Mouse (Mus musculus): ENCODE results near the gene Rpgrip1l.

DNA sequence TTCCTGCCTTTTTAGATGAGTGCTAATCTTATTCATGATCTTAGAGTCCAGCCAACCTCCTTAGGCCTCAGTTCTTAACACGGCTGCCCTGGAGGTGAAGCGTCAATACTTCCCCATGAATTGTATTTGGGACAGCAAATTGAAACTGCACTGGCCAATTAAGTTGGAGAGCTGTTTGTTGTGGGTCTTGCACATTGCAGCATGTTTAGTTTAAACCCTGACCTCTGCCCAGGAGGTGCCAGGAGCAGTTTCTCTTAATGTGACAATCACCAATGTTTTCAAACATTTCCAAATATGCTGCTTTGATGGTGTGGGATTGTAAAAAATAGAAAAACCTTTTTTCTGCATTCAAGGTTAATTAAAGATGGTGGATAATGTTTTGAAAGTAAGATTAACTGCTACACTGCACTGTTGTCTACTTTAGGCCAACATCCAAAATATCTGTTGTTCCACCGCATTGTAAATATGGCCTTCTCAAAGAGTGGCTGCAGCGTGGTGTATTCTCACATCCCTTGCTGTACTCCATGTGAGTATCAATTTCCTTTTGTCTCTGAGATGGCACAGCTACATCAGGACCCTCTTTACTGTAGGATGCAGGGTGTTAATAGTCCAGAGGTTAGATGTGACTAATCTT is 67.1 kb downstream of the Rpgrip1l start:
- no peak for TF ChIP-seq CTCF (IDR thresholded peaks at IDR 0.05; ENCODE audit: low read depth, low read length)
- TF ChIP-seq POLR2A (IDR thresholded peaks at IDR 0.05; ENCODE audit: insufficient read depth, low read length) = no peak
- no peak for TF ChIP-seq EP300 (IDR thresholded peaks at IDR 0.05; ENCODE audit: insufficient read depth, low read depth, low read length)

Measured in ES-Bruce4 (cell line).